Mouse (Mus musculus) cerebellum, adult (tissue): Measurements from ENCODE around the gene Olfr1373.
A peak's percentile ranks its signal among the peaks of the same experiment; 100 is the strongest.

Experiments
- ATAC-seq: cut with Nextera tagmentation; 2 replicates; pipeline ENCODE4 v1.9.2; 2017; ENCODE audit warnings: mild to moderate bottlenecking, moderate library complexity, mixed read lengths; ENCODE audit not compliant: insufficient number of reproducible peaks, low FRiP score, low TSS enrichment

The Olfr1373 gene

DNA sequence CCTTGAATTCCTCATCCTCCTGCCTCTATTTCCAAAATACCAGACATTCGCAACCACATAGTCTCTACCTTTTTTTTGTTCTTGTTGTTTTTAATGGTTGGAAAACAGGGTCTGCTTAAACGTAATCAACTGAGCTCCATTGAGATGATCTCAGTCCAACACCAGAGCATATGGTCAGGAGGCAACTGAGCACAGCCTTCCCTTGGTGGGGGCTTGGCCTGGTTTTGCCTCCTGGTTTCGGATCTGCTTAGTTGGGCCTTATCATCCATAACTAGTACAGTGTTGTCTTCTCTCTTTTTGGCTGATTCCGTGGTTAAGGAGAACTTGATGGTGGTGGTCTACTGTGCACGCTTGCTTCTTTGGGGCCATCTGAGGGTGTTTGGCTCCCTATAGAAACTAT lies 36.5 kb downstream of the Olfr1373 start:
- ATAC-seq = no peak; the same call in 1 of the 2 replicates

DNA sequence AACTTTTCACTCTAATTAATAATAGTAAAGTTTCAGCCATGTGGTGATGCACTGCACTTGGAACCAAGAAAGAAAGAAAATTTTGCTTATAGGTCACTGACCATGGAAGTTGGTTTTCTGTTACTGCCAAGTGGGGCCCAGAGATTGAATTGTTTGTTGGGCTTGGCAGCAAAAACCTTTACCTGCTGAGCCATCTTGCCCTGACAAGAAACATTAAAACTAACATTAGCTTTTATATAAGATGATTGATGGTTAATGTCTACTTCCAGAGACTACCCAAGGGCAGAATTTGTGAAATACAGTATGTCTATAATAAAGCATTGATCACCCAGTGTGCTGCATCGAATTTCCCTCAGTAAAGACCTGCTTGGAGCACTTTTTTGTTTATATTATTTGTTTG lies 38.9 kb downstream of the Olfr1373 start:
- ATAC-seq = no peak

GRCm38 (mm10) chr11:52106037-52106436 lies 39.3 kb downstream of the Olfr1373 start:
- no peak for ATAC-seq

GRCm38 (mm10) chr11:52105503-52105902 lies 39.8 kb downstream of the Olfr1373 start:
- no peak for ATAC-seq

DNA sequence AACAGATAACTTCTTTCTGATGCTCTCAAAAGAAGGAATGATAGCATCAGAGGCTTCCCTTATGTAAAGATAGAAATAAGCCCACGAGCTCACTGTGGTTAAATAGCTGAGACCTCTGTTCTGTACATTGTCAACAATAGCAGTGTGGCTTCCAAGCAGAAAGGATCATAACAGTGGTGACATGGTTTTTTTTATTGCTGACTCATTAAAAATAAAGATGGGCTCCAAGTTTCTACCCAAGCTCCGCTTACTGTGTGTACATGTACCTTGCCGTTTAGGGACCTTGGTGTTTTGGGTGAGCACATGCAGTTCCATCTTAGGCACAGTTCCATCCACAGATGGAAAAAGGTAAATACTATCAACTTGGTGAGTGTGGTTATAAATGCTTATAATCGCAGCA lies 42.4 kb downstream of the Olfr1373 start:
- ATAC-seq = no peak

GRCm38 (mm10) chr11:52099771-52100219 lies 45.5 kb downstream of the Olfr1373 start:
- no peak for ATAC-seq

GRCm38 (mm10) chr11:52099031-52099761 lies 46.1 kb downstream of the Olfr1373 start:
- ATAC-seq = 0 out of 2 replicates have a peak, but pooled peaks have one; percentile 33

GRCm38 (mm10) chr11:52098398-52098946 lies 46.9 kb downstream of the Olfr1373 start, which contains the start of gene Ppp2ca:
Gene Ppp2ca (plus strand): TSS chr11:52098681.
- peak; percentile 95 for ATAC-seq

- ATAC-seq = no peak
These were observed 47.7 kb downstream of the Olfr1373 start for GRCm38 (mm10) chr11:52097596-52097995.

DNA sequence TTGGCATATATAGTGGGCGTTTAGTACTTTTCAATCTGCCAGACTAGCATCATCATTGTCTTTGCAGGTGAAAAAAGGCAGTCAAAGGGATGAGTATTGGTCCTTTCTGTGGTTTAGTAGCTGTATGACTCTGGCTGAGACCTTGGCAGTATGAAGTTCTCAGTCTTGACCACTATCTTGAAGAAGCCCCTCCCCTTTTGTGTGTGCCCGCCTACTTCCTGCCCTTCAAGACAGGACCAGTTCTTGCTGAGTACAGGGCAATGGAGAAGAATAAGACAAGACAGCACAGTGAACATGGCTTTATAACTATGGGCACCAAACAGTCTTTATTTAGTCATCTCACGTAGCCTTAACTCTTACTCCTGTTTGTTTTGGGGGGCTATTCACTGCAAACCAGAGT lies 48.3 kb downstream of the Olfr1373 start:
- ATAC-seq = no peak
